Mouse (Mus musculus): ENCODE measurements at regions not wholly inside any gene's neighbourhood (a gene's known extent, or its start where the extent isn't known, plus 50 kb on each side); places are given as distances from the start of the nearest gene placed in this dataset.
A peak's percentile ranks its signal among the peaks of the same experiment; 100 is the strongest.

DNA sequence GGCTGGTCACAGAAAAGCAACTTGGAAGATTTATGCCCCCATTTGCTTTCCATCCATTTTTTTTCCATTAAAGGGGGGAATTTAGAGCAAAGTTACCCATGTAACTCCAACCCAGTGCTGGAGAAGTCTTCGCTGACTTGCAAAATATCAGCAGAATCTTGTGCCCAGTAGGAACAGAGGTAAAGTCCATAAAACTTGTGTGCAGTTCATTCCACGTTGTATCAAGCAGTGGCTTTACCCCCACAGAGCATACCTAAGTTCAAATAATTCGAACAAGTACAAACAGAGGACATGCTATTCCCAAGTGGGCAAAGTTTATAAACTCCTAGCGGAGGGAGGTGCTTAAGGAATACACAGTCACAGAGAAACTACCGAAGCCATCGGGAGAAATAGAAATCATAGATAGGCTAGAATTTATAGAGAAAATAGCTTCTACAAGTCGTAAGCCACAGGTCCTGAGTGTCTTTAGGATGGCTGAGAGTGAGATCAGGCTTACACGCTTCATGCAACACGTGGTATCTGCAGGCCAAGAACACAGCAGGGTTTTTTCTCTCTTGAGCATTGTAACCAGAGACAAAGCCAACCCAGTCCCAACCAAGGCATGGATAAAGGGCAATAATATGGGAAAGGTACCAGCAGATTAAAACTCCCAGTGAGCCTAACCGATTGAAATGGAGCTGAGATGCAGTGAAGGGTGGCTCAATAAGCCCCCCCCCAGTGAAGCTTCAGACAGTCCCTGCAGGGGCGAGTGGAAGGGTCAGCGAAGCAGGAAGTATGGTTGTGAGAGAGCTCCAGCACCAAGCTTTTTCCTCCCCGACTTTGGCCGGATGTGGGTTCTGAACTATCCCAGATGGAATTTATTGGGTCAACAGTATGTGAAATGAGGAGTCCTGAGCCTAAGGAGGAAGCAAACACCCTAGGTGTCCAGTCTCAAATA is 487.6 kb upstream of the Gm9747 start:
- no peak for DNase-seq (ENCODE audit: low read depth, low spot score)

DNA sequence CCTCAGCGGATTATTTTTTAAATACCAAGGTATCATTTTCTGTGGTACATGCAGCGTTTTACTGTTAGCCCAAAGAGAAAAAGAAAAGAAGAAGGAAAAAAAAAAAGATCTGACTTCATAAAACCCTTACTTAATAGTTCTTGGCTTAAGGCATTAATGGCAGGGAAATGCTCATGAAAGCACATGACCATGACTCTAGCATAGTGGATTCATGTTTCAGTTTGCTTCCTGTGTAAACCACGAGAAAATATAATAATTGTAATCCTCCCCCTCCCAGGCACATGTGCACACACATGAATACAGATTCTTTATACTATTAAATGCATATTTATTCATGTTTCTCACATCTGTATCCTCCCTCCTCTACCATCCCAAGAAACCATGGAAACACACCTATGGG is 486.9 kb upstream of the Gm9747 start:
- no peak for DNase-seq (ENCODE audit: low read depth, low spot score)

DNA sequence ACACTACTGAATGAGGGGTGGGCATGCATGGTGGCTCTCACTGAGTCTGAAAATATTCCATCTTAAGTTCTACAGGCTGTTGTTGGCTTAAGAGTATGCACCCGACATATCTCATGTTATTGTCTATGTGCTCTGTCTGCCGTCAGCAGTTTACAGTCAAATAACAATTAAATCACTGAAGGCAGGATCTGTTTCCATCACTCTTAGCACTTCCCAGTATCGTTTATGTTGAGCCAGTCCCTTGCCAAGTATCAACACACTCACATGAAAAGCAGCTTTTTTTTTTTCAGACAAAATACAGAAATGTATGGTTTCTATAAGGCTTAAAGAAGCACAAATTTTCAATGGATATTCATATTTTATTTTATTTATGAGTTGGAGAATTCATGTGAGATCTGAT is 485.9 kb upstream of the Gm9747 start:
- no peak for DNase-seq (ENCODE audit: low read depth, low spot score)

DNA sequence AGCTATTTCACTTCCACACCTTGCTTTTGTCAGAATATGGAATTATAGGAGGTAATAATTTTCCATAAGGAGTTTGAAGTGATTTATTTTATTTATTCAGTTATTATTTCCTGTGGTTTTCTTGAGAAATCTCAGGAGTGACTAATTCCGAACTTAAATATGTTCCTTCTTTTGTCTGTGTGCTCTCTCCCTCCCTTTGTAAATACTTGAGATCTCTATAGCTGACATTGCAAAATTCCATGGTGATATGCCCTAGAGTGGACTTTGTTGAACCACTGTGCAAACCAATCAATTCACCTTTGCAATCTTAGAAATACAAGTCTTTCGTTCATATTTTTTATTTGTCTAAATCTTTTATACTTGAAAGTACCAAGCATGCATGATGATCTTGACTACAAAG is 478.8 kb upstream of the Gm9747 start:
- DNase-seq (ENCODE audit: low read depth, low spot score) = no peak

DNA sequence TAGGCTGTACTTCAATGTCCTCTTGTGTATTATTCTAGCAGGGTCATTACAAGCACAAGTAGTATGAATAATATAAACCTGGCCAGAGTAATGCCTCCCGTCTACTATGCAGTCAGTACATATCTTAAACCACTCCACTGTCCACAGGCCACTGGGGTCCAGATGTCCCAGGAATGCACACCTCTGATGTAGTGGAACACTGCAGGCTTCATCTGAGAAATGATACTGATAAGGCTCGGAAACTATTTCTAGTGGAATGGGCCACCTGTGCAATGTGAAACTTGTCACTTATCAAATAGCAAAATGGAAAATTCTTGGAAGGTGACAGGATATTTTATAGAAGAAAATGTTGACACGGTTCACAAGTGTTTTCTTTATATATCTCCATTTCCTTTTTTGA is 477.6 kb upstream of the Gm9747 start:
- DNase-seq (ENCODE audit: low read depth, low spot score) = no peak

DNA sequence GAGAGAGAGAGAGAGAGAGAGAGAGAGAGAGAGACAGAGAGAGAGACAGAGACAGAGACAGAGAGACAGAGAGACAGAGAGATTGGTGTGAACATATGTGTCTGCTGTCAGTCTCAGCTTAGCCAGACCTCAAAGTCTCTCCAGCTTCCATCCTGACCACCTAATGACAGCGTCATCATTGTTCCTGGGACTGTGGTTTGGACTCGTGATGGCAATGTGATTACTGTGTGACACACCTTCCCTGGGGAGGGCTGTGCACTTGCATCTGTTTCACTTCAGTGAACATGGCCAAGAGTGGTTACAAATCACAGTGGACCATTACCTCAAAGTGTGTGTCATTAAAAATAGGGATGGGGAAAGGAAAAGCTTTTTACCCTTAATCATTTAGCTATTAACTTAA is 477.2 kb upstream of the Gm9747 start:
- DNase-seq (ENCODE audit: low read depth, low spot score) = no peak

DNA sequence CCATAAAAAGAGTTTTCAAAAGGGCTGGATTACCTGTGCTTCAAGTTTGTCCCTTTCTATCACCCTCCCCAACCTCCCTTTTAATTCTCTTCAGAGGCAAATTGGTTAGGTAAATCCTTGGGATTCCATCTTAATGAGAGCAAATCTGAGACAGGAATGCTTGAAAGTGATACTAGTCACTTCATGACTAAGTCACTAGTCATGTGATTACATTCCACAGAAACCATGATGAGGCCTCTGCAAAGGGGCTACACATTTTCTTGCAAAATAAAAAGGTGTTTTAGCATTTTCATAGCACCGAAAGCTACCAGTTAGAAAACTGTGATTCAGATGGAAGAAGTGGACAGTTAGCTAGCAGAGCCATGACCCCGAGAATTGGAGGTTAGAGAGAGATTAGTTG is 473.0 kb upstream of the Gm9747 start:
- DNase-seq (ENCODE audit: low read depth, low spot score) = peak; percentile 3

DNA sequence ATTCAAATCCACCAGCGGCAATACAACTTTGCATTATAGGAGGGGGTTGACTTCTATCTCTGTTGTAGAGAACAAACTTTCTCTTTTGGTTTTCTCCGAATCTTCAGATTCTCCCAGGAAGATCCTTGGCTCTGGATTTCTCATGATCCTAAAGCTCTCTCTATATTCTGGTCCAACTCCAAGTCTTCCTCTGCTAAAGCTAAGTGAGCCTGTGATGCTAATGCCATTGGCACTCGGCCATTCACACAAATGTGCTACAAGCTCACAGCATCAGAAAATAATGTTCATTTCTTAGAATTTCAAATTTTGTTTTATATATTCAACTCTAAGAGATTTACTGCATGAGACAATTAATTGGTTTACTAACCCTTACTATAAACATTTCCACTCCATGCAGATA is 461.2 kb upstream of the Gm9747 start:
- DNase-seq (ENCODE audit: low read depth, low spot score) = no peak

DNA sequence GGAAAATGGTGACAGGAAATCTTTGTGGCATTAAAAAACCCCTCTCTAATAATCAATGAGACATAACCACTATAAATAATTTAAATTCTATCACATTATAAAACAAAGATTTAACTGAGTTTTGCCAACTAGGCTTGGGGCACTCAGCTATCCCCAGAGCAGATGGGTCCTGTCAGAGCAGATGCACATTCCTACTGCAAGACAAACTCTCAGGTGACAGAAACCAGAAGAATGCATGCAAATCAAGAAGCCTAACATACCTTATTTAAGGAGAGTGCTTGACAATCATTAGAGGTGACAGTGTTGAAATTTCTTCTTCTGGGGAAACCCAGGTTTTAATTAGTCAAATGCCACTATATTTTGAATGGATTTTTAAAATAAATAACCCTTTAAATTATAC is 452.3 kb upstream of the Gm9747 start:
- DNase-seq (ENCODE audit: low read depth, low spot score) = no peak

DNA sequence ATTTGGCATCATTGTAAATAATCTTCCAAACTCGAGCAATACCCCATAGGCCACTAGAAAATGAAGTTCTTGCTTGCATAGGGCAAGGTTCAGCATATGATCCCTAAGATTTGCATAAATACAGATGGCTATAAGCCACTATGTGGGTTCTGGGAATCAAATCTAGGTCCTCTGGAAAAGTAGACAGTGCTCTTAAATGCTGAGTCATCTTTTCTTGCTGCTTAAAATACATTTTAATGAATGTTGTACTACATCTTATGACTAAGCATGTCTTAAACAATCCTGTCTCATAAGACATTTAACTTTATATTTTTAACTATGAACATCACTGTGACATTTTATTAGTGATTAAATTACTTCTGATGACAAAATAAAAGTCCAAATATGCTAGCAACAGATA is 448.6 kb upstream of the Gm9747 start:
- no peak for DNase-seq (ENCODE audit: low read depth, low spot score)

DNA sequence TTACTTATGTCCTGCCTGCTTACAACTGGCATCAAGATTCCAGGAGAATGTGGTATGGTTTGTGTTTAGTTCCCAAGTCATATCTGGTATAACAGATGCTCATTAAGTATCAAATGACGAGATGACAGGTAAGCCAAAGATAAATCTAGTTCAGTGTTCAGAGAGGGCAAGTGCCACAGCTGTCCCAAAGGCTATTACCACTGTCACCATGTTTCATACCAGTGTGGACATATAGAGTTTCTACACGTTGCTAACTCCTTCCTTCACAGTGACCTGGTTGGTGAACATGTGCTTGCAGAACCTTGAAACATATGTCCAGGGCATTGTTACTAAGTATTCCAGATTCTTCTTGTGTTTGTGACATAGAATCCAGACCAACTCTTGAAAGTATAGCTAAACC is 438.1 kb upstream of the Gm9747 start:
- no peak for DNase-seq (ENCODE audit: low read depth, low spot score)

DNA sequence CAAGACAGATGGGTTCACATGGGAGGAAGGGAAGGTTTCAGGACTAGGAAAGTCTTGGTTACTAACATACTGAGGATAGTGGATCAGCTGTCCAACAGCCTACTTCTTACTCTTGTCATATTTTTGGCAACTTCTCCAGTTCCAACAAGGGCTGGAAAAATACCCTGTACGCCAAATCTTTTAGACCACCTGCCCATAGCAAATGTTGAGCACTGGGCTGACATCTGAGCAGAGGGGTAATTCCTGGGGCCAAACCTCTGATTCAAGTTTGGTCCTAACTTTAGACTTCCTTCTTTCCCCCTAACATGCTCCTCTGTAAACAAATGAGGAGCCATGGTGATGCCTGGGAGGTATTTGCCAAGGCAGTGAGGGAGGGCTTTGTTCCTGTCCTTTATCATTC is 437.5 kb upstream of the Gm9747 start:
- DNase-seq (ENCODE audit: low read depth, low spot score) = no peak

DNA sequence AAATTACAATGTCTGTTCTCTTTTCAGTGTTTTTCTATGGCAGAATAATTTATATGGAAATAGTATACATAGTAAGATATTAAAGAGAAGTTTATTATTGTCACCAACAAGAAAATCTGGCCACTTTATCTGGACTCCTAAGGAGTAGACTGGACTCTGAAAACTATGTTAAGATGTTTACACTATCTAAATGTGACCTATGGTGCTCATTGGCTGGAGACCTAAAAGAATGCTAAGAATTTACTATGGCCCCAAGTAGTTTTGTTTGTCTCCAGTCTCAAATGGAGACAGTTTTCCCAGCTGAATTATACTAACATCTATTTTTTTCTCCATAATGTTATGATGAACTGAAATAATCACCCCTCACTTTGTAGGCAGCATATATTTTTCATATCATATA is 421.3 kb upstream of the Gm9747 start:
- no peak for DNase-seq (ENCODE audit: low read depth, low spot score)

DNA sequence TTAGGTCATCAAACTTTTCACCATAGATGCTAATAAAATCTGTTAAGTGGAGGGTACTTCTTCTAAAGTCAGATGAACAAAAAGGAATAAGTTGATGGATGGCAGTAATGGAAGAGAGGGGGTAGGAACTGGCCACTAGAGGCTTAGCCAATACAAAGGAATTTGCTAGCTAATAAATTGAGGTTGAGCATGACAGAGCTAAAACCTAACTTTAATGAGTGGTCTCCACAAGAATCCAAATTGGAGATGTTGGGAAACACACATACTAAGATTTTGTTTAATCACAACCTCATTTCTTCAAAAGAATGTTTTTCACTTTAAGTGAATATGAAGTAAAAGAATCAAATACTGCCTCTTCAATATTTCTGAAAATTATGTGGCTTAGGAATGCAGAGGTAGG is 414.0 kb upstream of the Gm9747 start:
- DNase-seq (ENCODE audit: low read depth, low spot score) = no peak

DNA sequence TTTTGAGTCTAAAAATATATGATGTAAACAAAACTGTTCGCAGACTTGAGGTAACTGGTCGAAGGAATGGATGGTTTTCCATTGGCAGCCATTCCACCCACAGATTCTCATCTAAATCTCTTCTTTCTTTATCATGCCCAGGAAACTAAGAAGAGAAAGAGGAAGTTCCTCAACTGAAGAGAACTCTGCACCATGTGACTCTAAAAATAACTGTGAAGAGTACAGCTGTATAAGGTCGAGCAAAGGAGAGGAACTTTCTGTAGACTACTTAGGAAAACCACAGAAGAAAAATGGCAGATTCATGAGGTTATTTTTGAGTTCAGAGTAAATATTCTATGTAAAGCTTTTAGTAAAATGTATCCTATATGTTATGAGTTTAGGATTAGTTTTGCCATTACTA is 390.9 kb upstream of the Gm9747 start:
- DNase-seq (ENCODE audit: low read depth, low spot score) = no peak

DNA sequence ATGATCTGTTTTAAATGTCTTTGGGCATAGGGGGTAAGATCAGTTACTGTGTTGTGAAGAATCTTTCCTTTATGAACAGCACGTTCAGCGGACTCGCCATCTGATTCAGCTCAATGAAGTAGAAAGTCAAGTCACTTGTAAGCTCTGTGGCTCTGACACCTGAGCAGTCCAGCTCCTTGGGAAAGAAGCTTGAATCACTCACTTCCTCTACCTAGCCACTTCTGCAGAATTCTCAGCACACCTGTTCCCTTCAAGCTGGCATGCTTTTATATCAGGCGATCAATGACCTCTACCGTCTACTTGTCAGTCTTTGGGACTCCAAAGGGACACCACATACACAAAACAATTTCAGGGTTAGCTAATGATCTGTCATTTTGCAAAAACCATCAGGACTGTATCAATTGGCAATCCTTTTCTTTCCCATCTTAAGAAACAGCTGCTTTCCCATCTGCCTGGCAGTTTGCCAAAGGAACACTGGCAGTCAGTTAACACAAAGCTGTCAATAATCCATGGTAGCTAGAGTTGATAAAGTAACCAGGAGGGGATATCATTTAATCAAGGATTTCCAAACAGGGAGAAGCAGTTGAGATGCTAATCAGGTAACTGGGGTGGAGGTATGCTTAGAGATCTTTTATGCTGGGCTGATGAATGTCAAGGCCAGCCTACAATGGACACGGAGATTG is 382.3 kb upstream of the Gm9747 start:
- no peak for DNase-seq (ENCODE audit: low read depth, low spot score)

DNA sequence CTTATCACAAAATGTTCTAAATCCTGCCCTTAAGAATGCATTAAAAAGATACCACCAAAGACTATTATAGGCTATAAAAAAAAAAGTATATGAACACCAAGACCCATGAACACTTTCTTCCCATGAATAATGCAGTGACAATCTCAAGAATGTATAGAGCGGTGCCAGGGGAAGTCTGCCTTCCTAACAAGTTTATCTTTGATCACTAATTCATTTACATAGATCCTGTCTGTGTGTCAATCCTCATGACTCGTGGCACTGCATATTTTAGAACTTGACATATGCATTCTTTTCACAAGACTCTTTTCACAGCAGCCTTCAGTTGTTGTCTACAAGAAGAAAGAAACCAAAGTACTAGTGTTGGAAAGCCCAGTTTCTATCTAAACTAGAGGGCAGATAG is 373.4 kb upstream of the Gm9747 start:
- DNase-seq (ENCODE audit: low read depth, low spot score) = no peak

DNA sequence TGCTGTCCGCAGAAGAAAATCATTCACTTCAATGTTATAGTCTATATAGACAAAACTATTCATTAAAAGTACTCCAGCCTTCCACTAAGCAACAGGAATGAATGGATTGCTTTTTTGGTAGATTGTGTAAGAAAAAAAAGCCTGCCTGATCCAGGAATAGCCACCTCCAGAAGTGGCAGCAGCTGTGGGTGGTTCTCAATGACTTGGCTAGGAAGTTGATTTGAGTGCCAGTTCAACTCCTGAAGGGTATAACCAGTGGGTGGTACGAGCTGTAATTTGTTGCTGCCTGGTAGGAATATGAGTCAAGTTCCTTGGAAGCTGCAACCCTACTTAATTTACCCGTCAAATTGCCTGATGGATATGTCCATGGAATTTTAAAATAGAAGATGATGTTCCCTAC is 368.3 kb upstream of the Gm9747 start:
- DNase-seq (ENCODE audit: low read depth, low spot score) = no peak

DNA sequence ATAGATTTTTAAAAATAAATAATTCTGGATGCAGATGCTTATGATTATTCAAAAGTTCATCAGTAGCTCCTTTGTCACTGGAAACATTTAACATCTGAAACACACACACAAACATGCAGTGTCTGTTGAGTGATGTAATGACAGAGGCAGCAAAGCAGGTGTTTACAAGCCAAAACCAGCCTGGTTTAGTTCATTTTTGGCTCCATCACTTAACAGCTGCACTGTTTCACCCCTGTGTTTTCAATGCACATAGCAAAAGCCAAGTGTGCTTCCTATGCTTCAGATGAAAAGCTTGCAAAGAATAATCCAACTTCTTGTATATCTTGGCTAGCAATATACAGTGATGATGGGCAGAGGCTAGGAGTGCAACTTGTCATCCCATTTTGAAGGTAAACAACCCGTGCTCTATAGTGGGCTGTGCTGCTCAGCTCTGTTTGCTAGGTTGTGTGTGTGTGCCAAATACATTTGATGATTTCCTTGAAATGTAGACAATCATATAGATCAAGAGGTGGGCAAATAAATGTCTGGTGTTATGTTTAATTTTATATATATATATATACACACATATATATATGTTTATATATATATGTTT is 345.9 kb upstream of the Gm9747 start:
- no peak for DNase-seq (ENCODE audit: low read depth, low spot score)

DNA sequence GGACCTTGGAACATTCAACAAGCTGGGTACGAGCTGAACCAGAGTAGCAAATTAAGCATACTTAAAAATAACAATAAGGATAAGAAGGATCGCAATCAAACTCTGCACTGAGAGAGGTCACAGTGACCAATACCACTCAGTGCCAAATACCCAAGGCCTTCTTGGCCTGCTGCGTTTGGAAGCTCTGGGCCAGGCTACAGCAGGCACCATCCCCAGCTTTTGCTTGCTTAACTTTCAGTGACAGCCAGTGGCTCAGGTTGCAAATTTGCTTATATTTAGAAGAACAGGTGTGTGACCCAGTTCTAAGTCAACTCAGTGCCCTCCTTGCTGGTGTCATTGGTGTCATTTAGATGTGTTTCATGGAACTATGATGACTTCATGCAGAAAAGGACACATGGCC is 335.7 kb upstream of the Gm9747 start:
- DNase-seq (ENCODE audit: low read depth, low spot score) = no peak

DNA sequence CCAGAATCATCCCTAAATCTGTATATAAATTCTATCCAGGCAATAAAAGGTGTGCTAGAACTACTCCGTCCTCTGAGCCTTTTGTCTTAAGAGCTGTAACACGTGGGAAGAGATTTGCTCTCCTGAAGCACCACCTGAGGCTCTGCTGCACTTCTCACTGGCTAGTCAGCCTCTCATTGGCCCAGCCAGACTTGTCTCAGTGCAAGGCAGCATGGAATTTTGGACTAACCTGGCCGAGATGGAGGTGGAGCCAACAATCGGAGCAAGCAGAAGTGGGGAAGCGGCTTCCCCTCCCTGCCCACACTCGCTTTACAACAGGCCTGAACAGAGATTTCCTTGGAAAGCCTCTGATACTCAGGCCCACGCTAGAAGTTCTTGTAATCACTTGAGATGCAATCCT is 332.1 kb upstream of the Gm9747 start:
- DNase-seq (ENCODE audit: low read depth, low spot score) = no peak

DNA sequence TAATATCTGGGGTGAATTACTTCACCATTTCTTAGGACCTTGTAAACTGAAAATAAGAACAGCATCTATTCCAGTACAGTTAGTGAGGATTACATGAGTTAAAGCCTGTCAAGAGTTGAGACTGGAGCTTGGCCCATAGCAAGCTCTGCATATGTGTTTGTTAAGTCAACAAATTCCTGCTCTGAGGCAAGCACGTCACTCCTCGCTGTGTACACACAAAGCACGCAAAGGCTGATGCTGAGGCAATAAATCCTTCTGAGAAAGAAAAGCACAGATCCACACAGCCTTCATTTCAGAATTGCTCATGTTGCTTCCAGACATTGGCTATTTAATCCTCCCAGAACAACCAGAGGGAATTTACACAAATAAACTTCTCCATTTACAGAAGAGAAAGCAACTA is 328.9 kb upstream of the Gm9747 start:
- DNase-seq (ENCODE audit: low read depth, low spot score) = no peak

DNA sequence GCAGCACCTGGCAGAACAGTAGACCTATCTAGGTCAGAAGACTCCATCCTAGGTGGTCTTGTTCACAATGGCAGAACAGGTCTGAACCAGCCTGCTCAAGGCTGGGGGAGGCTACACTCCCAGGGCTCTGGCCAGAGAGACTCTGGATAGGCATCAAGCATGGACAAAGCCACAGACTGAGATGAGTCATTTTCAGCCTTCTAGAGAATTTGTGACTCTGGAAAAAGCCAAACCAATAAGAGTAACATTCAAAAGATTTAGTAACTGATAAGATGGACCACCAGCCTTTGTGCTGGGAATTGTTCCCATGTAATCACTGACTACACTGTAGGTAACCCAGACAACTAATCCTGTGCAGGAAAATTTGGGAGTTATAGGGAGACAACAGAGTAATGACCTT is 320.3 kb upstream of the Gm9747 start:
- no peak for DNase-seq (ENCODE audit: low read depth, low spot score)
